Mouse (Mus musculus): Measurements from ENCODE around the gene Atp23. TPM values are rescaled to one million over a fixed set of nuclear protein-coding genes. Genes with fewer than 3 reads are reported as not detected.
A peak's percentile ranks its signal among the peaks of the same experiment; 100 is the strongest.

Gene Atp23
- polyA plus RNA-seq, 1 experiment from 2014 or later: 9.4 TPM

DNA sequence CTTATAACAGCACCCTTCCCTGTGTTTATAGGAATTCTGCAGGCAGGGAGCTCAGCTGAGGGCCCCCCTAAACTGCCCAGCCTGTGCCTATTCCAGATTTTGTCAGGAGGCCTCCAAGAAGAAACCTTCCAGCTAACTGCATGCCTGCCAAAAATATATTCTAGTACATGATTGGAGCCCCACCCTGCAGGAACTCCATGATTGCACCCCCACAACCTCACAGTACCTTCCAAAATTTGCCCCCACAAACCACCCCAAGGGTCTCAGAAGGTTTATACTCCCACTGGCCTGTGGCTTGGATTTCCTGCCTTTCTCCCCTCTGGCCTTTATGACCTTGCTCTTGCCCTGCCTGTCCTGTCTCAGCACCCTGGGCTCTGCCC is 30.6 kb upstream of the Atp23 start:
- H3K36me3 ChIP-seq (ENCODE audit: control insufficient read depth, insufficient read depth, low read length): no peaks in the 10 kb centered on the region
- H3K27me3 ChIP-seq (ENCODE audit: control insufficient read depth, insufficient read depth, low read length): no peaks in the 10 kb centered on the region; the same call in 1 of the 2 replicates
- peaks cover 56% of the 10 kb centered on the region for H3K4me1 ChIP-seq (ENCODE audit: control insufficient read depth, insufficient read depth, low read length)
- H3K9ac ChIP-seq (ENCODE audit: low read depth, low read length): 0 out of 2 replicates have a peak overlapping the region, but pooled peaks have one; percentile 28
- no peak overlapping the region for H3K4me3 ChIP-seq (ENCODE audit: low read depth, low read length)
- no peak overlapping the region for H3K4me2 ChIP-seq
- no peak for ATAC-seq (replicated peaks; ENCODE audit: insufficient number of reproducible peaks, low FRiP score, low TSS enrichment)
- peak overlapping the region; percentile 89 for H3K27ac ChIP-seq (ENCODE audit: low read depth, low read length)
- H3K9me3 ChIP-seq (replicated peaks; ENCODE audit: control insufficient read depth, low read length): no peaks in the 10 kb centered on the region

DNA sequence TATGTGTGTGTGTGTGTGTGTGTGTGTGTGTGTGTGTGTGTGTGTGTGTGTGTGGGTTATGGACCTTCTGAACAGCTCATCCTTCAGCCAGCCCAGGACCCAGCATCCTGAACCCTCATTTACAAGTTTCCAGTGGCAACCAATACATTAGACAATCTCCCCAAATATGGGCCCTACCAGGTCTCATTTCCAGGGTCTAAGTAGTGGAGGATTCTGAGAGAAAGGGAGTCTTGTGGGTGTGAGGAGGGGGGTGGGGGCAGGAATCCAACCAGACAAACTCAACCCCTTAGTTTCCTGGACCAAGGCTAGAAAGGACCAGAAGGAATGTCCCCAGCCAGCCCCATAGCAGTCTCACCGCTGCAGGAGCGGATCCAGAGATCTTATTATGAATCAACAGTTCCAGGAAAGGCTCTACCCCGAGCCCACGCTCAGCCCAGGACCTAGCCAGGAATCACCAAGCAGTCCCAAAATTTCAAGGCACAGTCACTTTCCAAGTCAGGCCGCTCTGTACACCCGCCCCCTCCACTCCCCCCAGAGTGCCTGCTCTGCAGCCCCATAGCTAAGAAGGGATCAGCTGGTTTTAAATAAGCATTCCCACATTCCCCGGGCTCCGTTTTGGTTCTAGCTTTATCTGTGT is 30.1 kb upstream of the Atp23 start:
- H3K4me1 ChIP-seq (ENCODE audit: control insufficient read depth, insufficient read depth, low read length): peaks cover 55% of the 10 kb centered on the region
- no peak overlapping the region; the same call in 1 of the 2 replicates for H3K4me2 ChIP-seq
- H3K27ac ChIP-seq (ENCODE audit: low read depth, low read length): peak overlapping the region; percentile 89
- H3K9ac ChIP-seq (ENCODE audit: low read depth, low read length): peak overlapping the region; percentile 28; the same call in 1 of the 2 replicates
- no peak for ATAC-seq (replicated peaks; ENCODE audit: insufficient number of reproducible peaks, low FRiP score, low TSS enrichment)
- no peaks in the 10 kb centered on the region for H3K9me3 ChIP-seq (replicated peaks; ENCODE audit: control insufficient read depth, low read length)
- peaks cover under 1% of the 10 kb centered on the region; the same call in 1 of the 2 replicates for H3K27me3 ChIP-seq (ENCODE audit: control insufficient read depth, insufficient read depth, low read length)
- no peaks in the 10 kb centered on the region for H3K36me3 ChIP-seq (ENCODE audit: control insufficient read depth, insufficient read depth, low read length)
- H3K4me3 ChIP-seq (ENCODE audit: low read depth, low read length): no peak overlapping the region
- 48% methylated on average over 8 of the region's 8 CpGs for WGBS (ENCODE audit: insufficient replicate concordance)

- Histone ChIP-seq H3K9ac (ENCODE audit: low read depth, low read length) (peak overlapping the region; percentile 61), H3K36me3 (ENCODE audit: control insufficient read depth, insufficient read depth, low read length) (no peaks in the 10 kb centered on the region), H3K27me3 (ENCODE audit: control insufficient read depth, insufficient read depth, low read length) (peaks cover 2% of the 10 kb centered on the region; the same call in 1 of the 2 replicates), H3K4me2 (peak overlapping the region; percentile 9; the same call in 1 of the 2 replicates), H3K4me3 (ENCODE audit: low read depth, low read length) (no peak overlapping the region), H3K4me1 (ENCODE audit: control insufficient read depth, insufficient read depth, low read length) (peaks cover 49% of the 10 kb centered on the region), H3K9me3 (replicated peaks; ENCODE audit: control insufficient read depth, low read length) (no peaks in the 10 kb centered on the region), H3K27ac (ENCODE audit: low read depth, low read length) (peak overlapping the region; percentile 89)
- ATAC-seq (replicated peaks; ENCODE audit: insufficient number of reproducible peaks, low FRiP score, low TSS enrichment): no peak; the same call in 1 of the 2 replicates
- 47% methylated on average over 15 of the region's 15 CpGs for WGBS (ENCODE audit: insufficient replicate concordance)
These were observed 29.3 kb upstream of the Atp23 start for GRCm38 (mm10) chr10:126930270-126931121.

DNA sequence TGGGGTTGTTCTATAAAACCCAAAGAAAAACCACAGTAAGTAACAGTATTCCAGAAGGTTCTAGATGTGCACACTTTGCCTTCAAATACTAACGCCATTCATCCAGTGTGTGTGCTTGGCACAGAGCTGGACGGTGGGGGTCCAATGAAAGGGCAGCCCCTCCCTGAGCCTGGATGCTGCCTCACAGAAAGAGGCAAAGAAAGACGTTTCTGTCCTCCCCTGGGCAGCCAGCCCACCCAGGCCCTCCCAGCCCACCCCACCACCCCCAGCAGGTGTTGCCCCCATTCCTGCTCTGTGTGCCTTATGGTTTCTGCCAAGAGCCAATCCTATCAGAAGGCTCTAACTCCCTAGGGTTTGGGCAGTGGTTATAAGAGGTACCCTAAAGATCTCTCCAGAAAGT is 28.4 kb upstream of the Atp23 start:
- H3K4me1 ChIP-seq (ENCODE audit: control insufficient read depth, insufficient read depth, low read length): peaks cover 45% of the 10 kb centered on the region

GRCm38 (mm10) chr10:126928819-126929206 is 27.7 kb upstream of the Atp23 start:
- H3K4me3 ChIP-seq (ENCODE audit: low read depth, low read length): peak overlapping the region; percentile 54
- 0 out of 2 replicates have a peak overlapping the region, but pooled peaks have one; percentile 15 for H3K27ac ChIP-seq (ENCODE audit: low read depth, low read length)
- 33% methylated on average over 12 of the region's 12 CpGs for WGBS (ENCODE audit: insufficient replicate concordance)
- no peaks in the 10 kb centered on the region for H3K9me3 ChIP-seq (replicated peaks; ENCODE audit: control insufficient read depth, low read length)
- peaks cover 45% of the 10 kb centered on the region for H3K4me1 ChIP-seq (ENCODE audit: control insufficient read depth, insufficient read depth, low read length)
- no peak for ATAC-seq (replicated peaks; ENCODE audit: insufficient number of reproducible peaks, low FRiP score, low TSS enrichment)
- no peaks in the 10 kb centered on the region for H3K36me3 ChIP-seq (ENCODE audit: control insufficient read depth, insufficient read depth, low read length)
- H3K4me2 ChIP-seq: peak overlapping the region; percentile 94
- H3K27me3 ChIP-seq (ENCODE audit: control insufficient read depth, insufficient read depth, low read length): peaks cover 2% of the 10 kb centered on the region; the same call in 1 of the 2 replicates
- H3K9ac ChIP-seq (ENCODE audit: low read depth, low read length): peak overlapping the region; percentile 86; the same call in 1 of the 2 replicates

More for the DNA sequence above, 28.4 kb upstream of the Atp23 start:
- whole genome bisulfite sequencing (ENCODE audit: insufficient replicate concordance): 64% methylated on average over 3 of the region's 3 CpGs
- H3K4me3 ChIP-seq (ENCODE audit: low read depth, low read length): no peak overlapping the region
- no peaks in the 10 kb centered on the region for H3K36me3 ChIP-seq (ENCODE audit: control insufficient read depth, insufficient read depth, low read length)
- no peak overlapping the region for H3K27ac ChIP-seq (ENCODE audit: low read depth, low read length)
- H3K9me3 ChIP-seq (replicated peaks; ENCODE audit: control insufficient read depth, low read length): no peaks in the 10 kb centered on the region
- no peak for ATAC-seq (replicated peaks; ENCODE audit: insufficient number of reproducible peaks, low FRiP score, low TSS enrichment)
- H3K4me2 ChIP-seq: no peak overlapping the region
- H3K9ac ChIP-seq (ENCODE audit: low read depth, low read length): no peak overlapping the region
- peaks cover 2% of the 10 kb centered on the region; the same call in 1 of the 2 replicates for H3K27me3 ChIP-seq (ENCODE audit: control insufficient read depth, insufficient read depth, low read length)

GRCm38 (mm10) chr10:126928011-126928818 is 27.1 kb upstream of the Atp23 start:
- peak overlapping the region; percentile 86 for H3K9ac ChIP-seq (ENCODE audit: low read depth, low read length)

DNA sequence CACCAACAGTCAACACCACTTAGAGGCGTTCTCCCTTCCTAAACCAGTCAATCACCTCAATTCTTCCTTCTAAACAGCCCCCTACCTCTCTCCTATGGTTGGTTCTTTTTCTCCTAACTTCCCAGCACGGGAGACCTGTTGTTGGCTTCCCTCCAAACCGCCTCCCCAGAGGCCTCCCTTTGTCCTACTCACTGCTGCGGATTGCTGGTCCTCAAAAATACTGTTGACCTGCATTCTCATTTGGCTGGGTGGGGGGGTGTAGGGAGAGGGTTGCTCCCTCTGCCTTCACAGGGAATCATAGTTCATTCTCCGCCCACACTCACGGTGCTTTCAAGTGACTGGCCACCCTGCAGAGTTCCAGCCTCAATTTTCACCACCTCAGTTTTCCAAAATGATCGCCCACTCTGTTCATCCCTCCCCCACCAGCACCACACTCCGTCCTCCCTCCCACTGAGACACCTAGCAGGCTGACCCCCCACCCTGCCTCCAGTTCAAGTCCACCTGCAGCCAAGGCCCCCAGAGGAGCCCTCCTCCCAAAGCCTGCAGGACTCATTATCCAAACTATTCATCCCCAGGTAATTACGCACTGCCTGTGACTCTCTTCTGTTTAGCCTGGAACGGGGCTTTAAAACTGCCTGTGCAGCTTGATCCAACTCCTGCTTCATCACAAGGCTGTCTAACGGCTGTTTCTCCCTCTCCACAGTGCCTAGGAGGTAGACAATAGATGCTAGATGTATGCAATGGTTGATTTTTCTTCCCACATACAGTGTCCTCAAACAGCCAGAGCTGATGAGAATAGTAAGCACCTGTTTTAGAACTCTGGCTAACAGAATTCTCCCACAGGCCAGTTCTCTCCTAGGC is 26.2 kb upstream of the Atp23 start:
- Histone ChIP-seq H3K36me3 (ENCODE audit: control insufficient read depth, insufficient read depth, low read length) (no peaks in the 10 kb centered on the region), H3K9ac (ENCODE audit: low read depth, low read length) (peak overlapping the region; percentile 86), H3K27me3 (ENCODE audit: control insufficient read depth, insufficient read depth, low read length) (peaks cover 2% of the 10 kb centered on the region; the same call in 1 of the 2 replicates), H3K27ac (ENCODE audit: low read depth, low read length) (peak overlapping the region; percentile 77), H3K9me3 (replicated peaks; ENCODE audit: control insufficient read depth, low read length) (no peaks in the 10 kb centered on the region), H3K4me3 (ENCODE audit: low read depth, low read length) (peak overlapping the region; percentile 54; the same call in 1 of the 2 replicates), H3K4me2 (peak overlapping the region; percentile 94), H3K4me1 (ENCODE audit: control insufficient read depth, insufficient read depth, low read length) (peaks cover 45% of the 10 kb centered on the region)
- WGBS (ENCODE audit: insufficient replicate concordance): 29% methylated on average over 11 of the region's 11 CpGs
- no peak for ATAC-seq (replicated peaks; ENCODE audit: insufficient number of reproducible peaks, low FRiP score, low TSS enrichment)

More at GRCm38 (mm10) chr10:126928011-126928818, 27.1 kb upstream of the Atp23 start:
- H3K27me3 ChIP-seq (ENCODE audit: control insufficient read depth, insufficient read depth, low read length): peaks cover 2% of the 10 kb centered on the region; the same call in 1 of the 2 replicates
- no peaks in the 10 kb centered on the region for H3K9me3 ChIP-seq (replicated peaks; ENCODE audit: control insufficient read depth, low read length)
- H3K27ac ChIP-seq (ENCODE audit: low read depth, low read length): peak overlapping the region; percentile 77
- H3K4me1 ChIP-seq (ENCODE audit: control insufficient read depth, insufficient read depth, low read length): peaks cover 45% of the 10 kb centered on the region
- no peak for ATAC-seq (replicated peaks; ENCODE audit: insufficient number of reproducible peaks, low FRiP score, low TSS enrichment)
- WGBS (ENCODE audit: insufficient replicate concordance): under 1% methylated on average over 39 of the region's 39 CpGs
- peak overlapping the region; percentile 94 for H3K4me2 ChIP-seq
- H3K36me3 ChIP-seq (ENCODE audit: control insufficient read depth, insufficient read depth, low read length): no peaks in the 10 kb centered on the region
- H3K4me3 ChIP-seq (ENCODE audit: low read depth, low read length): peak overlapping the region; percentile 54
